Mouse (Mus musculus) heart, adult 11 months (tissue): Measurements from ENCODE around the gene Srrm2.

ENCODE experiments used
- DNase-seq: peaks from one replicate; pipeline ENCODE4 v3.0.0; 2022

The Srrm2 gene

GRCm38 (mm10) chr17:23770896-23771283 lies 19.4 kb upstream of the Srrm2 start:
- DNase-seq: no peak

GRCm38 (mm10) chr17:23771284-23772218 lies 18.8 kb upstream of the Srrm2 start, which contains the start of gene Flywch1:
Gene Flywch1, minus strand, starts transcription at chr17:23771602.
- peak; percentile 100 for DNase-seq

- peak; percentile 84 for DNase-seq
These were observed 18.1 kb upstream of the Srrm2 start for GRCm38 (mm10) chr17:23772219-23772556.

GRCm38 (mm10) chr17:23773676-23774075 lies 16.7 kb upstream of the Srrm2 start:
- DNase-seq: no peak

GRCm38 (mm10) chr17:23774090-23774489 lies 16.2 kb upstream of the Srrm2 start:
- peak; percentile 97 for DNase-seq

GRCm38 (mm10) chr17:23776216-23776615 lies 14.1 kb upstream of the Srrm2 start:
- DNase-seq: no peak

GRCm38 (mm10) chr17:23777141-23777540 lies 13.2 kb upstream of the Srrm2 start:
- DNase-seq: no peak

- DNase-seq: no peak
These were observed 11.9 kb upstream of the Srrm2 start for GRCm38 (mm10) chr17:23778447-23778846.

GRCm38 (mm10) chr17:23783352-23783751 lies 7.0 kb upstream of the Srrm2 start:
- DNase-seq: no peak

- DNase-seq: peak; percentile 98
These were observed 4.5 kb upstream of the Srrm2 start, which contains the start of gene Flywch2 for GRCm38 (mm10) chr17:23785561-23786471. Gene Flywch2, minus strand, starts transcription at chr17:23786081.

- DNase-seq: no peak
These were observed 3.8 kb upstream of the Srrm2 start for GRCm38 (mm10) chr17:23786510-23786931.

GRCm38 (mm10) chr17:23788973-23789372 lies 1.4 kb upstream of the Srrm2 start:
- DNase-seq: no peak

- DNase-seq: no peak
These were observed 523 bp upstream of the Srrm2 start for GRCm38 (mm10) chr17:23789749-23790268.

GRCm38 (mm10) chr17:23791079-23791357 lies 686 bp downstream of the Srrm2 start:
- DNase-seq: no peak

- DNase-seq: no peak
These were observed 5.0 kb downstream of the Srrm2 start for GRCm38 (mm10) chr17:23795323-23795722.

- DNase-seq: no peak
These were observed 7.0 kb downstream of the Srrm2 start for GRCm38 (mm10) chr17:23797316-23797715.

- peak; percentile 93 for DNase-seq
These were observed 11.3 kb downstream of the Srrm2 start for GRCm38 (mm10) chr17:23801627-23802026.

GRCm38 (mm10) chr17:23802746-23803365 lies 12.5 kb downstream of the Srrm2 start:
- peak; percentile 100 for DNase-seq

GRCm38 (mm10) chr17:23803366-23804041 lies 13.2 kb downstream of the Srrm2 start:
- DNase-seq: no peak

- DNase-seq: no peak
These were observed 14.2 kb downstream of the Srrm2 start for GRCm38 (mm10) chr17:23804426-23805085.

GRCm38 (mm10) chr17:23806867-23807266 lies 16.5 kb downstream of the Srrm2 start:
- peak; percentile 95 for DNase-seq

- DNase-seq: no peak
These were observed 17.6 kb downstream of the Srrm2 start for GRCm38 (mm10) chr17:23807918-23808317.
